Mouse (Mus musculus) layer of hippocampus, adult 11-12 months (tissue): Measurements from ENCODE around the gene Sdk2.

Experiments used
- DNase-seq: peaks from one replicate; pipeline ENCODE4 v3.0.0; 2022; ENCODE audit warnings: low spot score

The Sdk2 gene

DNA sequence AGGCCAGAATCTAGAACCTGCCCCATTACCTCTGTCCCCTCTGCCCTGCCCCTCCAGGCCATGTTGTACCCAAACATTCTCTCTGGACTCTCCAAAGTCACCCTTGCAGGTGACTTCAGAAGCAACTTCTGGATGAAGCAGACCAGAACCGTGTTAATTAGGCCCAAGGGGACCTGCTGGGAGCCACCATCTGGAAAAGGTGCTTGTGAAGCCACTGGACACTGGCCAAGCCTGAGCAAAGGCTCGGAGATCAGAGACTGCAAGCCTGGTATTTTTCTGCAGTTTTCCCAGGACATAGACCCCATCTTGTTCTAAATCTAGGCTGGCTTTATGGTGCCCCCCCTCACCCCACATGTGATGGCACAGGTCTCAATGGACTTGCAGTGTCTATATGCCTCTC is 138.0 kb downstream of the Sdk2 start:
- DNase-seq: no peak

DNA sequence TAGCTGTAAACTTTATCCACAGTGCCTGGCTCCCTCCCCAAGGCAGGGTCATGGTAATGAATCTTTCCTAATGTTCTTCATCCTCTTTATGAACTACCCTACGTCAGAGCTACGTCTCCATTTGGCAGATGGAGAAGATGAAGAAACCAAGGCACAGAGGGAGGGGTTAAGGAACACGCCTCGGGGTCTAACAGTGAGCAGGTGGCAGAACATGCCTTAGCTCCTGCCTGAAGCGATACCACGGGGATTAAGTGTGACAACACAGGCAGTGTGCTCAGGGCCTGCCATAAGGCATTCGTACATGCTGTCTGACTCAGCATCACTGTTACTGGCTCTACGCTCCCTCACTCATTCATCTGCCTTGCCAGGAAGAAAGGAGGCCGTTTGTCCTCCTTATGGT is 138.6 kb downstream of the Sdk2 start:
- peak; percentile 66 for DNase-seq

- DNase-seq: no peak
Measured at GRCm38 (mm10) chr11:113927826-113928225, 139.0 kb downstream of the Sdk2 start.

GRCm38 (mm10) chr11:113927231-113927630 is 139.6 kb downstream of the Sdk2 start:
- peak; percentile 89 for DNase-seq

- no peak for DNase-seq
Measured at GRCm38 (mm10) chr11:113923137-113923536, 143.7 kb downstream of the Sdk2 start.

GRCm38 (mm10) chr11:113903131-113903860 is 163.6 kb downstream of the Sdk2 start:
- no peak for DNase-seq

DNA sequence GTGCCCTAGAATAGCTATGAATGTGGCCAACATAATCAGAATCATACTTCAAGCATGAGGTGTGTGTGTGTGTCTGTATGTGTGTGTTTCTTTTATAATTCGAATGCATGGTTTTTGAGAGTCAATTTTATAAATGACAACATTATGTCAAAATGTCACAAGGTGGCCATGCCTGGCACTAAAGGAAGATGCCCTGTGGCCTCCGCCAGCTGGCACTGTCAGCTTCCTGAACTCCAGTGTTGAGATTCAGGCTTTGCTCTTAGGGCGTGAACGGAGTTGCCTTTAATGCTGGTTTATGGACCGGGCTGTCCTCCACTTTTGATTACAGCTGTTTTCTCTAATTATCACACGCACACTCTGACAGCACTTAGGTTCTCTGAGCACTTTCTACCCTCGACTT is 164.9 kb downstream of the Sdk2 start:
- no peak for DNase-seq

GRCm38 (mm10) chr11:113898671-113899070 is 168.2 kb downstream of the Sdk2 start:
- no peak for DNase-seq

DNA sequence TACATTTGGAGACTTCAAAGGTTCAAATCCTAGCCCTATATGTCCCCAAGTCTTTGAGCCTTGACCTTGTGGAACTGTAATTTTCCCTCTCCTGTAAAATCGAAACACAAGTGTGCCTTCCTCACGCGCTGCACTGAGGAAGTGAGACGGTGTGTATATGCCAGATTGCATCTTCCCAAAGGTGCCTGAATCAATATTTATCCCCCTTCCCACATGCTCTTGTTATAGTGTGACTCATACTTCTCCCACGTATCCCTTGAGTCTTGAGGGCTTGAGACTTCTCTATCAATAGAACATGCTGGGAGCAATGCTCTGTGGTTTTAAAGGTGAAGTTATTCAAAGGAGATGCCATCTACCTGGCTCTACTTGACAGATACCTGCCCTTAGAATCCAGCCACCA is 170.8 kb downstream of the Sdk2 start:
- DNase-seq: no peak

GRCm38 (mm10) chr11:113892924-113893323 is 173.9 kb downstream of the Sdk2 start:
- DNase-seq: peak; percentile 27

DNA sequence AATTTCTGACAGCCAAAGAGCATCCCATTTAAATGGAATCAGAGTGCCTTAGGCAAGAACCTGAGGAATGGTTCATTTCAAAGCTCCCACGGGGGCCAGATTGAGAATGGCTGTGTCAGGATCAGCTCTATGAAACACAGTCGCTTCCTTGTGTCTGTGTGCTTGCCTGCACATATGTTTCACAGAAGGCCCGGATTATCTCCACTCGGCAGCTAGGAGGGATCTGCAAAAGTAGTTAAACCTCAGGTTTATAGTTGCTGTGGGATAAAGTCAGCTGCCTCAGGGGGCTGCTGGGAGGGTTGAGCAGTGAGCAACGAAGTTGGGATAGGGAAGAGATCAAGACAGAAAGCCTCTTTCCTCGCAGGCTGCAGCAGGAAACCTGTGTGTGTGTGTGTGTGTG is 174.8 kb downstream of the Sdk2 start:
- peak; percentile 26 for DNase-seq

DNA sequence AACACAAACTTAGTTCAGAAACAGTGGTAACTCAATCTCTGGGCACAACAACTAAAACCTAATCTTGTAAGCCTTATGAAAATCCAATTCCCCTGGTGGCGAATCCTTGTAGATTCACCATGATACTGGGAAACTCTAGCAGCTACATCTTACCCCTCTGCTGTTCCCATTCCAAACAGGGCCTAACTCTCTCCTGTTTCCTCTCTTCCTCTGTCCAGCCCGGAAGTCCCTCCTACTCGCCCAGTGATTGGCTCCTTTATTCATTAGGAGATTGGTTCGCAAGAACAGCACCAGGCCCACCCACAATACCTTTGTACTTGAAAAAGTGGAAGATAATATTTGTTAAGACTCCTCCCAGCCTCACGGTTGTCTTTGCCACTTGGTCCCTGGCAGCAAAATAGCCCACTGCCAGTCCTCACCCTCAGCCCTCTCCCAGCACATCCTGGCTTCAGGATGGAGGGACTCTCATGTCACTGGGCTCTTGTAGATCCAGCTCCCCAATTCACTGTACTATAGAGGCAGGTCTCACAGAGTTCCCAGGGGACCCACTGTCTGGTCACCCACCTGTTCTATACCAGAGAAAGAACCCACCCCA is 178.6 kb downstream of the Sdk2 start:
- DNase-seq: no peak

- no peak for DNase-seq
Measured at GRCm38 (mm10) chr11:113886299-113886698, 180.5 kb downstream of the Sdk2 start.

- DNase-seq: no peak
Measured at GRCm38 (mm10) chr11:113884962-113885361, 181.9 kb downstream of the Sdk2 start.

- DNase-seq: peak; percentile 29
Measured at GRCm38 (mm10) chr11:113883031-113883430, 183.8 kb downstream of the Sdk2 start.

DNA sequence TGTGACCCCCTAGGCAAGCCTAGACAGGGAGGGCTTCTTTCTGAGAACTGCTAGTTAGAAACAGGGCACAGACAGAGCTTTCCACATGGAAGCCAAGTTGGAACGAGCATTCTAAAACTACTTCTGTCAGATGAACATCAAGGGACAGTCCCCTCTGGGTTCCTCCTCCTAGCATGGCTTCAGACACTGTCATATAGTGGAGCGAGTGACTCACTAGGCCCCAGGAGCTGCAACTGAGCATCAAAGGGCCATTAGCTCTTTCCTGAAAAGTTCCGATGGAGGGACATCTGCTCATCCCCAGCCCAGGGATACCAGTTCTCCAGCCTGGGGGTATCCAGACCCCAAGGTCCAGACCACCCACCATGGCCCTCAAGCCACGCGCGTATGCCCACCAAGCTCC is 185.0 kb downstream of the Sdk2 start:
- DNase-seq: no peak

DNA sequence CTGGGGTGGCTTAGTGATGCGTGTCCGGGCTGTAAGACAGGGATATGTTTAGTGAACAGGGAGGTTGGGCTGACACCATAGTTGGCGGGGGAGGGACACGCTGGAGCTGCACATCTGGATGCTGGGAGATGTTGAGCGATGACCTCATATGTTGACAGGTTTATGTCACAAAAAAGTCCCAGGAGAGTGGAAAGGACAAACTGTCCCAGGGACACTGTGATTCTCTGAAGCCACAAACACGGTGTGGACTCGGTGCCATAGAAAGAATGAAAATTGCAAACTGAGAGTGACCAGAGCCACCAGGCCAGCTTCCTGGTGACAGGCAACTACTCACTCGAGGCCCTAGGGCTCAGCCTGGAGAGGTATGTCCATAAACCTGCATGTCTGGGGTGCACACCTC is 199.8 kb downstream of the Sdk2 start:
- no peak for DNase-seq

GRCm38 (mm10) chr11:113865627-113866026 is 201.2 kb downstream of the Sdk2 start:
- peak; percentile 86 for DNase-seq

GRCm38 (mm10) chr11:113863408-113863807 is 203.4 kb downstream of the Sdk2 start:
- DNase-seq: no peak

DNA sequence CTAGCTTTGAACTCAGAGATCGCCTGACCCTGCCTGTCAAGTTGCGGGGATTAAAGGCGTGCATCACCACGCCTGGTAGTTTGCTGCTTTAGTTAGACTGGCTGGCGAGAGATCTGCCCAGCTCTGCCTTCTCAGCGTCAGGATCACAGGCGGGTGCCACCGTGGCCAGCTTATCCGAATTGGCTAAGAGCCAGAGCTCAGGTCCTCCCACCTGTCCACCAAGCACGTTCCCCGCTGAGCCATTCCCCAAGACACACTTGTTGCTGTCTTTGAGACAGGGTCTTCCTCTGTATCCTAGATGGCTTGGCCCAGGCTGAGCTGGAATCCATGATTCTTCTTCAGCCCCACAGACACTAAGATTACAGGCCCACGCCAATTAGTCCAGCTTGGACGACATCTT is 211.2 kb downstream of the Sdk2 start:
- no peak for DNase-seq

DNA sequence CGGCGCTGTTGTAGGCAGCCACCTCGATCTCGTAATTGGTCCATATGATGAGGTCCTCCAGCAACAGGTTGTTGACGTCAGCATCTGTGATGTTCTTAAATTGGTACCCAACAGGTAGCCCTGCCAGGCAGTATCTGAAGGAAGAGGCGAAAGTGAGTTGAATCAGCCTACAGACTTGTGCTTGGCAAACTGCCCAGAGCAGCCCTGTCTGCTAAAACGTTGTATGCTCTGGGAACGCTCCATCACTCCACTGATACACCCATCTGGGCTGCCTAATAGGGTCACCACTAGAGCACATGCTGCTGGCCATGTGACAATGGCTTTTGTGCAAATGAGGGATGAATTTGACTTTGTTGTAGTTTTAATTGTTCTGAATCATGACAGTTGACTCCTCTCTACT is 215.1 kb downstream of the Sdk2 start:
- peak; percentile 19 for DNase-seq

- no peak for DNase-seq
Measured at GRCm38 (mm10) chr11:113849322-113849721, 217.5 kb downstream of the Sdk2 start.

GRCm38 (mm10) chr11:113843920-113844319 is 222.9 kb downstream of the Sdk2 start:
- DNase-seq: no peak

DNA sequence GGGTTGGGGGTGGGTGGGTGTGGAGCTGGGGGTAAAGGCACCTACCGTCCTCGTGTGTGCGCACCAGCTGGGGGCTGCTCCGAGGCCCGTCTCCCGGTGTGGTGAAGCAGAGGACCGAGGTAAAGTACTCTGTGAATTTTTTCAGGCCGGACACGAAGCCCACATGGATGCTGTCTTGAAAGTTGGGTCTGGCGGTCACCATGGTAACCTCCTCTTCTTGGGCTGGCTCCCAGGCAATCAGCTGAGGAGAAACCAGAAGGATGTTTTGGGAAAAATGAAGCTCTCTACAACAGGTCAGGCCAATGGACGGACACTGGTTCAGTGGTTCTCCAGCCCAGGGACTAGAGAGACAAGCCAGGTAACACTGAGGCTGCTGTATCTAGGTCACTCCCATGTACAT is 224.0 kb downstream of the Sdk2 start:
- no peak for DNase-seq
